Mouse (Mus musculus) frontal cortex, postnatal 10 days (tissue): ENCODE measurements at regions not wholly inside any gene's neighbourhood (a gene's known extent, or its start where the extent isn't known, plus 50 kb on each side); places are given as distances from the start of the nearest gene placed in this dataset.

Source experiments
- DNase-seq, 2 experiments: peaks; one replicate each; pipeline ENCODE4 v3.0.0; 2022; ENCODE audit warnings: low spot score in 2 of 2, mixed read lengths in 1 of 2

- DNase-seq: peak; percentile 27 to 50
Measured at GRCm38 (mm10) chrX:51913247-51913646, 59.3 kb downstream of the 1700080O16Rik start.

GRCm38 (mm10) chrX:51911566-51911965, 61.0 kb downstream of the 1700080O16Rik start:
- no peak for DNase-seq

- DNase-seq: no peak
Measured at GRCm38 (mm10) chrX:51910576-51910975, 62.0 kb downstream of the 1700080O16Rik start.

- no peak for DNase-seq
Measured at GRCm38 (mm10) chrX:51898445-51898844, 74.1 kb downstream of the 1700080O16Rik start.

GRCm38 (mm10) chrX:51897059-51897458, 75.5 kb downstream of the 1700080O16Rik start:
- no peak for DNase-seq

GRCm38 (mm10) chrX:51895646-51896190, 76.9 kb downstream of the 1700080O16Rik start:
- no peak for DNase-seq

- DNase-seq: no peak
Measured at GRCm38 (mm10) chrX:51892716-51893115, 79.9 kb downstream of the 1700080O16Rik start.

- DNase-seq: no peak
Measured at GRCm38 (mm10) chrX:51886129-51886528, 85.1 kb upstream of the Usp26 start.
